Mouse (Mus musculus) cerebellum, adult 9-10 months (tissue): ENCODE measurements around the gene Camp.

Source experiments
- DNase-seq: peaks from one replicate; pipeline ENCODE4 v3.0.0; 2022

Camp gene

GRCm38 (mm10) chr9:109849312-109849758, at the start of gene Camp:
Gene Camp (minus strand): TSS chr9:109849617.
- no peak for DNase-seq

- no peak for DNase-seq
Observed at GRCm38 (mm10) chr9:109898027-109898426, 48.6 kb upstream of the Camp start.

GRCm38 (mm10) chr9:109896253-109897150, 47.1 kb upstream of the Camp start:
- no peak for DNase-seq

- DNase-seq = no peak
Observed at GRCm38 (mm10) chr9:109895593-109895992, 46.2 kb upstream of the Camp start.

GRCm38 (mm10) chr9:109894413-109895090, 45.1 kb upstream of the Camp start:
- peak; percentile 58 for DNase-seq

GRCm38 (mm10) chr9:109892651-109893250, 43.3 kb upstream of the Camp start:
- peak; percentile 87 for DNase-seq

GRCm38 (mm10) chr9:109891501-109891900, 42.1 kb upstream of the Camp start:
- peak; percentile 72 for DNase-seq

- DNase-seq = no peak
Observed at GRCm38 (mm10) chr9:109887321-109887720, 37.9 kb upstream of the Camp start.

GRCm38 (mm10) chr9:109886259-109886658, 36.8 kb upstream of the Camp start:
- DNase-seq = no peak

- no peak for DNase-seq
Observed at GRCm38 (mm10) chr9:109879305-109879704, 29.9 kb upstream of the Camp start.

GRCm38 (mm10) chr9:109877666-109878065, 28.2 kb upstream of the Camp start:
- no peak for DNase-seq

- no peak for DNase-seq
Observed at GRCm38 (mm10) chr9:109876756-109877155, 27.3 kb upstream of the Camp start.

GRCm38 (mm10) chr9:109875695-109876601, 26.5 kb upstream of the Camp start:
- peak; percentile 74 for DNase-seq

- DNase-seq = peak; percentile 99
Observed at GRCm38 (mm10) chr9:109874797-109875691, 25.6 kb upstream of the Camp start, which contains the start of gene Cdc25a. Gene Cdc25a (plus strand): TSS chr9:109875579.

- DNase-seq = no peak
Observed at GRCm38 (mm10) chr9:109870983-109871572, 21.7 kb upstream of the Camp start.

- DNase-seq = no peak
Observed at GRCm38 (mm10) chr9:109866218-109866617, 16.8 kb upstream of the Camp start.

- no peak for DNase-seq
Observed at GRCm38 (mm10) chr9:109863085-109863484, 13.7 kb upstream of the Camp start.

GRCm38 (mm10) chr9:109862397-109863044, 13.1 kb upstream of the Camp start:
- DNase-seq = peak; percentile 64

GRCm38 (mm10) chr9:109855947-109856346, 6.5 kb upstream of the Camp start:
- DNase-seq = no peak

GRCm38 (mm10) chr9:109854341-109854740, 4.9 kb upstream of the Camp start:
- no peak for DNase-seq
